ENCODE assay signal across 20 mouse cellular contexts in genomic region chr12:81002841-81003635, GRCm38 (mm10). TPM values are rescaled to one million over a fixed set of nuclear protein-coding genes. Genes with fewer than 3 reads are reported as not detected.
DNase-seq lines count a peak whose midpoint lies in the region; ATAC-seq and TF ChIP-seq lines count a peak whose summit lies in the region.
"Had no signal": no experiment of that assay in that cellular context is flagged by ENCODE, and none has a peak within 500 bp of the region (broad histone marks: within the 10 kb centered on the region; RNA-seq: fewer than 3 reads in every experiment).

No protein-coding gene starts in this region.

- no peak for TF ChIP-seq CTCF in hindbrain, postnatal 0 days (IDR thresholded peaks at IDR 0.05; ENCODE audit: low read depth)
- TF ChIP-seq CTCF in stomach, postnatal 0 days (IDR thresholded peaks at IDR 0.05; ENCODE audit: low read depth) = no peak

- H3K9ac ChIP-seq in hindbrain, embryonic 11.5 days (ENCODE audit: low read depth, low read length) = no peak overlapping the region
- H3K9ac ChIP-seq in hindbrain, postnatal 0 days (replicated peaks; ENCODE audit: low read length) = no peak overlapping the region
- H3K9ac ChIP-seq in stomach, postnatal 0 days (ENCODE audit: low read length) = no peak overlapping the region
- H3K9ac ChIP-seq: heart, embryonic 15.5 days; limb, embryonic 15.5 days had no signal

- H3K4me1 ChIP-seq in hindbrain, embryonic 11.5 days (replicated peaks; ENCODE audit: control insufficient read depth, insufficient read depth, low read length) = peaks cover 5% of the 10 kb centered on the region; the same call in 1 of the 2 replicates
- 0 out of 2 replicates have a peak, but pooled peaks cover 3% of the 10 kb centered on the region for H3K4me1 ChIP-seq in hindbrain, postnatal 0 days (ENCODE audit: insufficient read depth, low read length)
- H3K4me1 ChIP-seq in forebrain, embryonic 10.5 days = peaks cover 57% of the 10 kb centered on the region
- no peaks in the 10 kb centered on the region for H3K4me1 ChIP-seq in stomach, postnatal 0 days (replicated peaks; ENCODE audit: control insufficient read depth, insufficient read depth)

- no peaks in the 10 kb centered on the region for H3K9me3 ChIP-seq in hindbrain, embryonic 11.5 days (ENCODE audit: control insufficient read depth, low read length)
- H3K9me3 ChIP-seq in hindbrain, postnatal 0 days (ENCODE audit: low read length) = no peaks in the 10 kb centered on the region
- no peaks in the 10 kb centered on the region for H3K9me3 ChIP-seq in forebrain, embryonic 10.5 days
- H3K9me3 ChIP-seq in stomach, postnatal 0 days (ENCODE audit: control insufficient read depth, low read length) = no peaks in the 10 kb centered on the region
- H3K9me3 ChIP-seq: heart, embryonic 15.5 days; limb, embryonic 15.5 days had no signal

- no peak overlapping the region for H3K4me3 ChIP-seq in hindbrain, embryonic 11.5 days (ENCODE audit: low read depth, low read length)
- no peak overlapping the region for H3K4me3 ChIP-seq in hindbrain, postnatal 0 days (ENCODE audit: low read length)
- H3K4me3 ChIP-seq in forebrain, embryonic 10.5 days = peak overlapping the region; percentile 24; the same call in 1 of the 2 replicates
- no peak overlapping the region for H3K4me3 ChIP-seq in stomach, postnatal 0 days (ENCODE audit: low read depth, low read length)
- H3K4me3 ChIP-seq: erythroblast, embryonic 14.5 days; heart, embryonic 15.5 days; limb, embryonic 15.5 days had no signal

- WGBS in hindbrain, embryonic 11.5 days = 20% methylated on average over 13 of the region's 13 CpGs
- 29% methylated on average over 13 of the region's 13 CpGs for WGBS in hindbrain, postnatal 0 days
- 10% methylated on average over 13 of the region's 13 CpGs for WGBS in forebrain, embryonic 10.5 days
- WGBS in stomach, postnatal 0 days = 40% methylated on average over 13 of the region's 13 CpGs

- TF ChIP-seq EP300 in stomach, postnatal 0 days (optimal IDR thresholded peaks at IDR 0.05) = no peak

- H3K36me3 ChIP-seq in hindbrain, embryonic 11.5 days (ENCODE audit: control insufficient read depth, insufficient read depth, low read length) = no peaks in the 10 kb centered on the region
- H3K36me3 ChIP-seq in hindbrain, postnatal 0 days (ENCODE audit: insufficient read depth, low read length) = no peaks in the 10 kb centered on the region
- no peaks in the 10 kb centered on the region for H3K36me3 ChIP-seq in forebrain, embryonic 10.5 days (replicated peaks)
- H3K36me3 ChIP-seq in stomach, postnatal 0 days (ENCODE audit: control insufficient read depth, insufficient read depth, low read length) = no peaks in the 10 kb centered on the region
- H3K36me3 ChIP-seq: heart, embryonic 15.5 days; limb, embryonic 15.5 days had no signal

- H3K27me3 ChIP-seq in hindbrain, embryonic 11.5 days (ENCODE audit: control insufficient read depth, insufficient read depth, low read length) = no peaks in the 10 kb centered on the region
- H3K27me3 ChIP-seq in hindbrain, postnatal 0 days (ENCODE audit: insufficient read depth, low read length) = no peaks in the 10 kb centered on the region
- H3K27me3 ChIP-seq in forebrain, embryonic 10.5 days (ENCODE audit: poor library complexity, severe bottlenecking) = peaks cover 49% of the 10 kb centered on the region
- no peaks in the 10 kb centered on the region for H3K27me3 ChIP-seq in stomach, postnatal 0 days (ENCODE audit: control insufficient read depth, insufficient read depth, low read length)

- H3K4me2 ChIP-seq in hindbrain, embryonic 11.5 days (replicated peaks; ENCODE audit: low read depth, low read length) = no peak overlapping the region
- no peak overlapping the region for H3K4me2 ChIP-seq in hindbrain, postnatal 0 days (ENCODE audit: low read depth, low read length)
- no peak overlapping the region for H3K4me2 ChIP-seq in stomach, postnatal 0 days (replicated peaks; ENCODE audit: low read depth)
- H3K4me2 ChIP-seq: heart, embryonic 15.5 days; limb, embryonic 15.5 days had no signal

- intact Hi-C loops in gastrocnemius, postnatal 36 days (cut with DNase I) = no loop called here

- peak; percentile 28 for DNase-seq in hindbrain, embryonic 11.5 days (ENCODE audit: low spot score)
- DNase-seq in hindbrain, postnatal 0 days (ENCODE audit: low spot score) = no peak
- DNase-seq in forebrain, embryonic 10.5 days (ENCODE audit: extremely low spot score, low spot score) = peak; percentile 59
- peak; percentile 55 for DNase-seq in forelimb bud, embryonic 11.5 days (ENCODE audit: low read depth, low spot score)
- DNase-seq in retina, postnatal 1 day = peak; percentile 95
- no peak for DNase-seq in stomach, postnatal 0 days (ENCODE audit: low spot score)
- DNase-seq in gastrocnemius, postnatal 36 days = no peak
- DNase-seq: adrenal gland, postnatal 14 days; B cell, adult 2 months; cerebellum, adult 18-20 months; lung, postnatal 14 days; thymus, adult 18-20 months had no signal

- H3K27ac ChIP-seq in hindbrain, embryonic 11.5 days (ENCODE audit: low read depth, low read length) = 0 out of 2 replicates have a peak overlapping the region, but pooled peaks have one; percentile 14
- no peak overlapping the region for H3K27ac ChIP-seq in hindbrain, postnatal 0 days
- peak overlapping the region; percentile 67 for H3K27ac ChIP-seq in forebrain, embryonic 10.5 days
- no peak overlapping the region for H3K27ac ChIP-seq in stomach, postnatal 0 days (replicated peaks)
- H3K27ac ChIP-seq: heart, embryonic 15.5 days; limb, embryonic 15.5 days had no signal

- no peak for ATAC-seq in hindbrain, embryonic 11.5 days (ENCODE audit: low FRiP score)
- ATAC-seq in hindbrain, postnatal 0 days = no peak
- no peak for ATAC-seq in stomach, postnatal 0 days (ENCODE audit: low FRiP score, low TSS enrichment)
- no peak for ATAC-seq in erythroblast, adult 5-6 weeks (replicated peaks; ENCODE audit: low FRiP score, poor library complexity, severe bottlenecking)
- ATAC-seq: intestine, embryonic 16.5 days had no signal

RNA-seq across cellular contexts. Expression of gene Smoc1, which starts 23.6 kb away (rescaled TPM):
- 12.9 and 18.7 TPM in 2 replicates for polyA plus RNA-seq in hindbrain, embryonic 11.5 days (2014; fragmentation: Nextera tagmentation; extraction: Ambion mirVana)
- total RNA-seq in hindbrain, postnatal 0 days (2014; rRNA removed) = 32.7 and 42.0 TPM in 2 replicates
- polyA plus RNA-seq in hindbrain, postnatal 0 days (2015; fragmentation: Nextera tagmentation; extraction: Ambion mirVana) = 30.5 and 31.5 TPM in 2 replicates
- 14.9 and 15.9 TPM in 2 replicates for polyA plus RNA-seq in forebrain, embryonic 10.5 days (2016; fragmentation: Nextera tagmentation; extraction: Ambion mirVana)
- polyA plus RNA-seq in stomach, postnatal 0 days (2015; fragmentation: Nextera tagmentation; extraction: Ambion mirVana) = 0.65 and 1.0 TPM in 2 replicates
- 1 to 10 TPM in 1 of 2 experiments, under 1 TPM in 1; 0.76 to 1.1 TPM for total RNA-seq in gastrocnemius, postnatal 36 days (2021)
- 1.0 TPM in 1 of 2 replicates, not detected in the other for total RNA-seq in erythroblast, adult 5-6 weeks (2015; ENCODE audit: low replicate concordance)
- not detected in 2 replicates for total RNA-seq in erythroblast, adult 5-6 weeks (2017; ENCODE audit: low replicate concordance)

RNA-seq across cellular contexts. Expression of gene Slc10a1, which starts 34.5 kb away (rescaled TPM):
- 0.51 and 0.63 TPM in 2 replicates for polyA plus RNA-seq in hindbrain, embryonic 11.5 days (2014; fragmentation: Nextera tagmentation; extraction: Ambion mirVana)
- not detected in 2 replicates for total RNA-seq in hindbrain, postnatal 0 days (2014; rRNA removed)
- polyA plus RNA-seq in hindbrain, postnatal 0 days (2015; fragmentation: Nextera tagmentation; extraction: Ambion mirVana) = 0.11 TPM in 2 replicates
- polyA plus RNA-seq in forebrain, embryonic 10.5 days (2016; fragmentation: Nextera tagmentation; extraction: Ambion mirVana) = 0.60 and 0.79 TPM in 2 replicates
- 0.58 and 1.1 TPM in 2 replicates for polyA plus RNA-seq in stomach, postnatal 0 days (2015; fragmentation: Nextera tagmentation; extraction: Ambion mirVana)
- not detected for total RNA-seq in gastrocnemius, postnatal 36 days (2021)
- not detected in 2 replicates for total RNA-seq in erythroblast, adult 5-6 weeks (2015; ENCODE audit: low replicate concordance)
- not detected in 2 replicates for total RNA-seq in erythroblast, adult 5-6 weeks (2017; ENCODE audit: low replicate concordance)
- total RNA-seq: hematopoietic stem cell, adult 5-6 weeks; megakaryocyte-erythroid progenitor cell, adult 5-6 weeks had no signal
- polyA plus RNA-seq: erythroblast, embryonic 14.5 days; gonadal fat pad, adult 2 months had no signal

RNA-seq across cellular contexts. Expression of gene Srsf5, which starts 57.7 kb away (rescaled TPM):
- 291 and 446 TPM in 2 replicates for polyA plus RNA-seq in hindbrain, embryonic 11.5 days (2014; fragmentation: Nextera tagmentation; extraction: Ambion mirVana)
- 222 and 291 TPM in 2 replicates for total RNA-seq in hindbrain, postnatal 0 days (2014; rRNA removed)
- 486 and 514 TPM in 2 replicates for polyA plus RNA-seq in hindbrain, postnatal 0 days (2015; fragmentation: Nextera tagmentation; extraction: Ambion mirVana)
- 538 and 563 TPM in 2 replicates for polyA plus RNA-seq in forebrain, embryonic 10.5 days (2016; fragmentation: Nextera tagmentation; extraction: Ambion mirVana)
- 283 and 303 TPM in 2 replicates for polyA plus RNA-seq in stomach, postnatal 0 days (2015; fragmentation: Nextera tagmentation; extraction: Ambion mirVana)
- total RNA-seq in gastrocnemius, postnatal 36 days (2021) = 100 to 1,000 TPM in 1 of 2 experiments, 10 to 100 TPM in 1; 68.5 to 119 TPM
- total RNA-seq in erythroblast, adult 5-6 weeks (2015; ENCODE audit: low replicate concordance) = 231 and 263 TPM in 2 replicates
- total RNA-seq in erythroblast, adult 5-6 weeks (2017; ENCODE audit: low replicate concordance) = 732 and 764 TPM in 2 replicates

Comparison
In these comparisons a context has a peak if more than half of its experiments do, and no peak if none do; other contexts are left out.
1. DNase-seq: peak in hindbrain, embryonic 11.5 days (single experiment), forebrain, embryonic 10.5 days (single experiment), forelimb bud, embryonic 11.5 days (single experiment) and retina, postnatal 1 day (single experiment); none in hindbrain, postnatal 0 days (single experiment), stomach, postnatal 0 days (single experiment) and gastrocnemius, postnatal 36 days (0 of 2).
2. H3K27ac ChIP-seq: peak in hindbrain, embryonic 11.5 days (single experiment) and forebrain, embryonic 10.5 days (single experiment); none in hindbrain, postnatal 0 days (single experiment) and stomach, postnatal 0 days (single experiment).